Mouse (Mus musculus) ES-E14 (cell line): ENCODE data around the gene Gm49318. TPM values are rescaled to one million over a fixed set of nuclear protein-coding genes. Genes with fewer than 3 reads are reported as not detected.

Experiments used
- DNase-seq: peaks from one replicate; pipeline ENCODE4 v3.0.0-alpha.2; 2013; ENCODE audit warnings: low read depth, low spot score
- H3K27ac ChIP-seq: 2 replicates; pipeline ENCODE4 v1.5.1; 2012; ENCODE audit warnings: low read depth, mild to moderate bottlenecking, low read length, moderate library complexity, mixed read lengths; ENCODE audit not compliant: poor library complexity, insufficient read depth, severe bottlenecking
- H3K36me3 ChIP-seq: 2 replicates; pipeline ENCODE4 v1.6.1; 2012; ENCODE audit warnings: mild to moderate bottlenecking, low read length, moderate library complexity, mixed read lengths; ENCODE audit not compliant: control insufficient read depth, poor library complexity, insufficient read depth, severe bottlenecking
- H3K4me1 ChIP-seq, 2 experiments: fragments of 150-350 bp in 1 of 2; sonication (generic) in 1 of 2; 2 replicates each; pipeline ENCODE4 v1.6.1; 2012; ENCODE audit warnings: low read length in 2 of 2, mild to moderate bottlenecking in 1 of 2, mixed read lengths in 1 of 2; ENCODE audit not compliant: control insufficient read depth in 2 of 2, insufficient read depth in 2 of 2, poor library complexity in 1 of 2
- H3K4me3 ChIP-seq, 2 experiments: fragments of 150-350 bp in 1 of 2; sonication (generic) in 1 of 2; 2 replicates each; pipeline ENCODE4 v1.5.1; 2012; ENCODE audit warnings: low read length in 2 of 2, low read depth in 1 of 2, mild to moderate bottlenecking in 1 of 2, mixed read lengths in 1 of 2; ENCODE audit not compliant: insufficient read depth in 1 of 2, poor library complexity in 1 of 2, severe bottlenecking in 1 of 2
- H3K9ac ChIP-seq: 2 replicates; pipeline ENCODE4 v1.6.1; 2012; ENCODE audit warnings: low read depth, mild to moderate bottlenecking, low read length, mixed read lengths; ENCODE audit not compliant: poor library complexity, insufficient read depth, severe bottlenecking
- H3K9me3 ChIP-seq: fragments of 150-350 bp; sonication (generic); 2 replicates; pipeline ENCODE4 v1.6.1; 2012; ENCODE audit warnings: low read depth, mild to moderate bottlenecking, low read length; ENCODE audit not compliant: control insufficient read depth, insufficient read depth
- CHD2 ChIP-seq: IDR thresholded peaks from 2 replicates; pipeline ENCODE4 v1.6.1; 2014; ENCODE audit warnings: mild to moderate bottlenecking, low read depth, low read length, inconsistent platforms
- HCFC1 ChIP-seq: IDR thresholded peaks from 2 replicates; pipeline ENCODE4 v1.6.1; 2012; ENCODE audit warnings: low read length, inconsistent platforms, borderline replicate concordance; ENCODE audit not compliant: insufficient read depth
- MAFK ChIP-seq: IDR thresholded peaks from 2 replicates; pipeline ENCODE4 v1.6.1; 2014; ENCODE audit warnings: mild to moderate bottlenecking, low read depth, low read length, inconsistent platforms; ENCODE audit not compliant: insufficient read depth
- ZC3H11A ChIP-seq: IDR thresholded peaks from 2 replicates; pipeline ENCODE4 v1.6.1; 2012; ENCODE audit warnings: low read depth, mild to moderate bottlenecking, inconsistent platforms, low read length, borderline replicate concordance
- ZNF384 ChIP-seq: IDR thresholded peaks from 2 replicates; pipeline ENCODE4 v1.6.1; 2012; ENCODE audit warnings: low read depth, low read length, inconsistent platforms
- in situ Hi-C, 2 experiments: fragments of 600-800 bp; cut with MboI; formaldehyde crosslinking; loops; one replicate each; pipeline ENCODE4 v1.15.1; 2025; ENCODE audit warnings: low sequenced_read_pairs in 2 of 2, inconsistent platforms in 1 of 2; ENCODE audit not compliant: unreplicated experiment in 2 of 2
- total RNA-seq: library from RNA; depleted of rRNA; stranded (reverse); fragments of 300-350 nt; gene quantifications from 2 replicates; pipeline ENCODE4 v1.2.3, GENCODE M21; 2012; rRNA removed

The Gm49318 gene
- total RNA-seq, result not detected in 2 replicates

DNA sequence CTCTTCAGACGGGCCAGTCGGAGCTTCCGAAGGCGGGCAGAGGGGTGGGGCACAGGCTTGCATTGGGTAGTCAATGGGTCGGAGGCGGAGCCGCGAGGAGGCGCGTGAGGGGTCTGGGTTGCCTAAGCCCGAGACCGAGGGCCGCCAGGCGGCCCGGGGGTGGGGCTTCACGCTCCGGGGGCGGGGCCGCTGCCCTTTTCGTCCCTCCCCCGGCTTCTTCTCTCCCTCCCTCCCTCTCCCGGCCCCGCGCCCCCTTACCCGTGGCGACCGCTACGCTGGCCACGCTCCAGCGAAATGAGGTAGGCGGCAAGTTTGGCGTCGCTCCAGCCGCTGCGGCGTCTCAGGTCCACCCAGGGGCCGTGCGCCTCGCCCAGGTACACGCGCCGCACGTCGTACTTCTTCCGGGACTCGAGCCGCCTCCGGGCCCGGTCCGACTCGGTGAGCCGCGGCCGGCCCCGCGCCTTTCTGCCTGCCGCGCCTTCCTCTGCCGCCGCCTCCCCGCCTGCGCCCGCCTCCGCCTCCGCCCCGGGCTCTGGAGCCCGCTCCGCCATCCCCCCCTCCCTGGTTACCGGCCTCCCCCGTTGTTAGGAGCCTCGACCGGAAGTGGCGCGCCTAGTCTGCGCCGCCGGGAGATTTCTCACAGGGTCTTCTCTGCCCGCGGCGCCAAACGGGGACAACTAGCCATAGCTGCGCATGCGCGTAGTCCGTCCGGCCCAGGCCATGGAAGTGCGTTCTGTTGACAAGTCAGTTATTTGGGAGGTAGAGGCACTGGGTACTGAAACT lies at the start of gene Gm49318, which contains the start of gene Zfp653:
Gene Gm49318, minus strand, starts transcription at position 469 of the 783 bp plus-strand sequence.
Gene Zfp653, minus strand, starts transcription at position 586 of the 783 bp plus-strand sequence.
- Histone ChIP-seq H3K4me3 (peak within 1 kb of the TSS; percentile 95 to 98), H3K36me3 (peaks cover 29% of the 10 kb centered on the region), H3K27ac (peak within 1 kb of the TSS; percentile 98), H3K9ac (peak within 1 kb of the TSS; percentile 96), H3K4me1 (peaks cover 0 to 6% of the 10 kb centered on the region in 2 experiments; a peak in 1 of 4 replicates), H3K9me3 (no peaks in the 10 kb centered on the region)
- peak; percentile 88 for TF ChIP-seq HCFC1
- TF ChIP-seq ZC3H11A, result no peak
- no peak for TF ChIP-seq MAFK
- TF ChIP-seq ZNF384, result no peak
- TF ChIP-seq CHD2, result no peak
- peak; percentile 97 for DNase-seq
- in situ Hi-C loops, result no loop called here

- no peak for DNase-seq
- TF ChIP-seq MAFK (no peak), ZNF384 (no peak), CHD2 (no peak), HCFC1 (no peak), ZC3H11A (no peak)
- no peak overlapping the region for H3K9ac ChIP-seq
- no peaks in the 10 kb centered on the region for H3K9me3 ChIP-seq
- H3K4me1 ChIP-seq, result peaks cover 0 to 6% of the 10 kb centered on the region in 2 experiments; a peak in 1 of 4 replicates
- in situ Hi-C loops, result no loop called here
- H3K4me3 ChIP-seq, result no peak overlapping the region
- no peaks in the 10 kb centered on the region for H3K36me3 ChIP-seq
- no peak overlapping the region for H3K27ac ChIP-seq
These were observed 48.5 kb upstream of the Gm49318 start for GRCm38 (mm10) chr9:22119543-22119942.

DNA sequence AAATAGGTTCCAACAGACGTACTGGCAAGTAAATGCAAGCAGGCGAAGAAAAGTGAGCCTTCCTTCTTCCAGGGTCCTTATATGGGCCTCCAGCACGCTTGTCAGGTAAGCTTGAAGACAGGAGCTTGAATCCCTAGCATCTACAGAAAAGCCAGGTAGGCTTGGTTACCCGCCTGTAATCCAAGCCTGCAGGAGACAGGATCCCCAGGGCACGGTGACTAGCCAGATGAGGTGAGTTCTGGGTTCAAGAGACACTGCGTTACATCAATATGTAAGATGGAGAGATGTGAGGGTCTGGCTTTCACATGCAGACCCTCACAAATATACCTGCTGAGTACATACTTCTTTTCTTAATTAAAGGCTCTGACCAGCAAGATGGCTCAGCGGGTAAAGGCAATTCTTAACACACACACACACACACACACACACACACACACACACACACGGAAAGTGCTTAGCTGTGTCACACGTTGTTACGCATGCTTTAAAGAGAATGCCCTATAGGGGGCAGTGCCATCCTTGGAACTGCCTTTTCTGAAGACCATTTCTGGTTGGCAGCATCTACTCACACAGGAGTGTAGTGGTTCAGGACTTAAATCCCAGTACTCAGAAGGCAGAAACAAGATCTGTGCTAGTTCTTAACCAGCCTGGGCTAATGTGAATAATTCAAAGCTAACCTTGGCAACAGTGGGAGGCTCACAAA lies 46.8 kb upstream of the Gm49318 start:
- no peak overlapping the region for H3K27ac ChIP-seq

DNA sequence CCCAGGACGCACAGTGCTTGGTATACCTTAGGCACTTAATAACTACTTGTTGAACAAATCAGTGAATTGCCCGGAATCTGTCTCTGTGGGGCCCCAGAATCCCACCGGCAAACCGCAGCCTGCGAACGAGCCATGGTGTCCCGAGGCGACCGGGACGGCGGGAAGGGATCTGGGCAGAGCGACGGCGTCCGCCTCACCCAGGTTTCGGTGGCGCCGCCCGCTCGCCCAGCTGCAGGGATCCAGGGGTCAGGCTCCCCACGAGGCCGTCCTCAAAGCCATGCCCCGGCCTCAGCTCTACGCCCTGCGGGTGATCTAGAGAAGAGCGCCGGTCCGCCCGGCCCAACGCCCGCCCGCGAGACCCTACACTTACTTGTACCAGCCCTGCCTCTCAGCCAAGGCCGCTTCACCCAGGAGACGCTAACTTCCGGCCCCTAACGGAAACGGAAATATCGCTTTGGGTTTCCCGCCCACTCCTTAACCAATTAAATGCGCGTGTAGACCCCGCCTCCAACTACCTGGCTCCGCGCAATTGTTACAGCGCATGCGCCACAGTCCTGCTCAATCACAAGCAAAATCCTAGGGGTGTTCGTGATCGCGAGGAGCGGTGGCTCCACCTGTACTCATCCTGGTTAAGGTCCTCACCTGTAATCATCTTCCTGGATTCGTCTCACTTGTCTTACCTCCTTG lies 45.8 kb upstream of the Gm49318 start, which contains the start of gene Elof1:
Gene Elof1, minus strand, starts transcription at position 433 of the 687 bp plus-strand sequence.
- Histone ChIP-seq H3K4me1 (peaks cover 0 to 6% of the 10 kb centered on the region in 2 experiments; a peak in 1 of 4 replicates), H3K9ac (peak within 1 kb of the TSS; percentile 97), H3K36me3 (peaks cover 13% of the 10 kb centered on the region), H3K4me3 (peak within 1 kb of the TSS; percentile 72 to 96), H3K27ac (no peak within 1 kb of the TSS), H3K9me3 (no peaks in the 10 kb centered on the region)
- in situ Hi-C loops, result no loop called here
- DNase-seq, result peak; percentile 97
- TF ChIP-seq CHD2, result no peak

More for the DNA sequence above, 46.8 kb upstream of the Gm49318 start:
- peak overlapping the region; percentile 84; the same call in 1 of the 2 replicates for H3K9ac ChIP-seq
- peak; percentile 80 for DNase-seq
- peaks cover 10% of the 10 kb centered on the region for H3K36me3 ChIP-seq
- in situ Hi-C loops, result no loop called here
- TF ChIP-seq ZNF384, result no peak
- TF ChIP-seq ZC3H11A, result no peak
- no peak for TF ChIP-seq CHD2
- no peak for TF ChIP-seq MAFK
- TF ChIP-seq HCFC1, result no peak
- peak overlapping the region; percentile 70 to 71 for H3K4me3 ChIP-seq
- peaks cover 0 to 6% of the 10 kb centered on the region in 2 experiments; a peak in 1 of 4 replicates for H3K4me1 ChIP-seq
- no peaks in the 10 kb centered on the region for H3K9me3 ChIP-seq
